Mouse (Mus musculus) B cell, adult (primary cell): ENCODE data around the gene Vmn2r21. TPM values are rescaled to one million over a fixed set of nuclear protein-coding genes. Genes with fewer than 3 reads are reported as not detected.

ENCODE experiments used
- total RNA-seq: library from RNA; stranded (reverse); gene quantifications from 4 replicates; pipeline ENCODE4 v1.2.4, GENCODE M21; 2023; ENCODE audit not compliant: inconsistent age

The Vmn2r21 gene
- not detected in 4 replicates for total RNA-seq

GRCm38 (mm10) chr6:123533306-123533705 lies at the start of gene Vmn2r21:
Vmn2r21 (minus strand) TSS chr6:123533406.

Other genes starting within 250 kb of the Vmn2r21 start
- gene Clec4e, start 243.5 kb downstream of the Vmn2r21 start, total RNA-seq = not detected in 4 replicates
- gene Vmn2r19, start 225.1 kb downstream of the Vmn2r21 start, total RNA-seq = not detected in 4 replicates
- gene Vmn2r20, start 115.3 kb downstream of the Vmn2r21 start, total RNA-seq = not detected in 4 replicates
- not detected in 4 replicates for gene Vmn2r22, start 117.3 kb upstream of the Vmn2r21 start, total RNA-seq
- gene Vmn2r23, start 169.3 kb upstream of the Vmn2r21 start, total RNA-seq = not detected in 4 replicates
- gene Vmn2r24, start 245.5 kb upstream of the Vmn2r21 start, total RNA-seq = not detected in 4 replicates